Mouse (Mus musculus): ENCODE measurements around the gene Bicral. TPM values are rescaled to one million over a fixed set of nuclear protein-coding genes. Genes with fewer than 3 reads are reported as not detected.

Gene Bicral
- polyA plus RNA-seq, 1 experiment from 2014 or later: 2.6 TPM

DNA sequence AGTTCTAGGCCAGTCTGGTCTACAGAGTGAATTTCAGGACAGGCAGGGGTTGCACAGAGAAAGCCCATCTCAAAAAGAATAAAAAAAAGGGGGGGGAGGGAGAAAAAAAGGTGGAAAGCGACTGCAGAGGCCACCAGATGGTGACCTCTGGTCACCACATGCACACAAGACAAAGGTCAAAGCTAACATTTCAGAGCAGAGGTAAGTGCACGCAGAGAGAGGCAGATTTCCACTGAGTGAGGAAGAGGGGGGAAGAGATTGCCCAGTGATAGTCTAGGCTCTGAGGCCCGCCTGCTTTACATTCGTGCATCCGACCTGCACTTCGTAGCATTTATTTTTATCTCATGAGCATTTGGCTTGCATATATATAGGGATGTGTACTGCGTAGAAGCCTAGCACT is 14.5 kb upstream of the Bicral start:
- no peak overlapping the region for H3K9ac ChIP-seq
- H3K4me2 ChIP-seq: peak overlapping the region; percentile 19
- H3K4me3 ChIP-seq (replicated peaks): no peak overlapping the region
- H3K36me3 ChIP-seq (replicated peaks): no peaks in the 10 kb centered on the region
- peak overlapping the region; percentile 69 for H3K27ac ChIP-seq (replicated peaks)
- peak; percentile 50; the same call in 1 of the 2 replicates for ATAC-seq (ENCODE audit: insufficient read depth)
- H3K27me3 ChIP-seq: no peaks in the 10 kb centered on the region
- WGBS (ENCODE audit: insufficient replicate concordance): 67% methylated on average over 7 of the region's 7 CpGs
- H3K9me3 ChIP-seq (replicated peaks): no peaks in the 10 kb centered on the region
- peaks cover 28% of the 10 kb centered on the region for H3K4me1 ChIP-seq (replicated peaks)

GRCm38 (mm10) chr17:46870913-46871312 is 12.6 kb upstream of the Bicral start:
- H3K27ac ChIP-seq (replicated peaks): no peak overlapping the region
- no peak overlapping the region for H3K4me3 ChIP-seq (replicated peaks)
- H3K9ac ChIP-seq: no peak overlapping the region
- H3K4me1 ChIP-seq (replicated peaks): peaks cover 19% of the 10 kb centered on the region
- no peaks in the 10 kb centered on the region for H3K27me3 ChIP-seq
- H3K36me3 ChIP-seq (replicated peaks): no peaks in the 10 kb centered on the region
- no peak overlapping the region for H3K4me2 ChIP-seq
- 12% methylated on average over 1 of the region's 1 CpGs for WGBS (ENCODE audit: insufficient replicate concordance)
- ATAC-seq (ENCODE audit: insufficient read depth): no peak
- H3K9me3 ChIP-seq (replicated peaks): no peaks in the 10 kb centered on the region

GRCm38 (mm10) chr17:46870204-46870798 is 12.0 kb upstream of the Bicral start:
- ATAC-seq (ENCODE audit: insufficient read depth): no peak
- Histone ChIP-seq H3K9ac (no peak overlapping the region), H3K27me3 (no peaks in the 10 kb centered on the region), H3K27ac (replicated peaks) (no peak overlapping the region), H3K36me3 (replicated peaks) (no peaks in the 10 kb centered on the region), H3K4me1 (replicated peaks) (peaks cover 19% of the 10 kb centered on the region), H3K9me3 (replicated peaks) (no peaks in the 10 kb centered on the region), H3K4me3 (replicated peaks) (no peak overlapping the region), H3K4me2 (no peak overlapping the region)
- 61% methylated on average over 5 of the region's 5 CpGs for WGBS (ENCODE audit: insufficient replicate concordance)

DNA sequence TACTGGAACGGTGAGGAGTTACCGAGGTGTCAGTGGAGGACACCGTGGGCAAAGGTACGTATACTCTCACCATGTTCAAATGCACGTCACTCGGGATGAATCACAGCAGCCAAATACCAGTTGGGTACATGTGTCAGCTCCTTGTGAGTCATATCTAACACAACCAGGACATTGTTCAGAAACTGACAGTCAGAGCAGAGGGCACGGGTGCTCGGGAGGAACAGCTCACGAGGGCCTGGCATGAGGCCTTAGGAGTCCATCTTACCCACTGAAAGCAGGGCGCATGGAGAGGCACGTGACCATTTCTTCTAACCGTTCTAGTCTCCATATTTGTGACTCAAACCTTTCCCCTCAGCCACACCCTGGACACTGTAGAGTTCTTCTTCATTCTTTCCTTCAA is 8.6 kb upstream of the Bicral start:
- no peaks in the 10 kb centered on the region for H3K36me3 ChIP-seq (replicated peaks)
- H3K4me1 ChIP-seq (replicated peaks): peaks cover 15% of the 10 kb centered on the region
- WGBS (ENCODE audit: insufficient replicate concordance): 75% methylated on average over 12 of the region's 12 CpGs
- no peak overlapping the region for H3K27ac ChIP-seq (replicated peaks)
- H3K9me3 ChIP-seq (replicated peaks): no peaks in the 10 kb centered on the region
- H3K4me3 ChIP-seq (replicated peaks): no peak overlapping the region
- H3K9ac ChIP-seq: no peak overlapping the region
- no peak for ATAC-seq (ENCODE audit: insufficient read depth)
- H3K27me3 ChIP-seq: no peaks in the 10 kb centered on the region
- H3K4me2 ChIP-seq: no peak overlapping the region

DNA sequence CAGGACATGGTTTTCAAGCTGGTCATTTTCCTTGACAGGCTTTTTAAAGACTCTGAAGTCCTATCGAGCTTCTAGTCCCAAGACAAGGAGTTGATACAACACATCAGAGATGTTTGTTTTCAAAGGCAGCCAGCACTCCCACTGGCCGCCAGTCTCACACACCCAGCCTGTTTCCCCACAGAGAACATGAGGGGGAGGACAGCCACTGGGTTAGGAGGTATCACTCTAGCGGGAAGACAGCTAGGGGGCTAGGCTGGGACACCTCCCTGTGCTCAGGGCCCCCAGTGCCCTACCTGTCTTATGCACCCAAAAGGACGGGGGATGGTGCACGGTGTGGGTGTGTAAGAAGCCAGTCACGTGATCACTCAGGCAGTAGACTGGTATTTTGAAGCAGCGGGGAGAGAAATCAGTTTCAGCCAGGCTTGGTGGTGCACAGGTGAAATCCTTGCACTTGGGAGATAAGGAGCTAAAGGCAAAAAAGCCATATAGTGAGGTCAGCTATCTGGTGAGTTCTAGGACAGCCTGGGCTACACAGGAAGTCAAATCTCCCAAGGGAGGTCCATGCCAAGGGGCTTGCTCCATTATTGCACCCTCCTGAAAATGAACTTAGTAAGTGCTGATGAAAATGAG is 6.4 kb upstream of the Bicral start:
- no peaks in the 10 kb centered on the region for H3K36me3 ChIP-seq (replicated peaks)
- no peak overlapping the region for H3K4me3 ChIP-seq (replicated peaks)
- no peak overlapping the region for H3K4me2 ChIP-seq
- H3K27me3 ChIP-seq: no peaks in the 10 kb centered on the region
- ATAC-seq (ENCODE audit: insufficient read depth): peak; percentile 22; the same call in 1 of the 2 replicates
- H3K9me3 ChIP-seq (replicated peaks): no peaks in the 10 kb centered on the region
- H3K4me1 ChIP-seq (replicated peaks): peaks cover 10% of the 10 kb centered on the region
- no peak overlapping the region for H3K27ac ChIP-seq (replicated peaks)
- WGBS (ENCODE audit: insufficient replicate concordance): 43% methylated on average over 7 of the region's 7 CpGs
- H3K9ac ChIP-seq: peak overlapping the region; percentile 8; the same call in 1 of the 2 replicates

DNA sequence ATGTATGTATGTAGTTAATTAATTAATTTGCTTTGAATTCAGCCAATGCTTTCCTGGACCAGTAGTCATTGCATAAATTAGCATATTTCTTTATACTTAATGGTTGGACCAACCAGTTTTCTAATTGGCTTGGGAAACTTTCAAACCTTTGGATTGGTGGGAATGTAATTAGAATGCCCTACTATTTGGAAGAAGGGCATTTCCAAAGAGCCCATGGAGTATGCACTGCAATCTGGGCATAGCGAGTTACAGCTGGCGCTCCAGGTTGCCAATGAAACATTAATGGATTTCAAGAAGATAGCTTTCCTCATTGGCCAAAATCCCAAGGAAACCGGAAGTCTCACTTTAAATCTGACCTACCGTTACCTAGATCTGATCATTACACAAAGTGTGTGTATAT is 1.8 kb upstream of the Bicral start:
- Histone ChIP-seq H3K4me2 (no peak overlapping the region), H3K36me3 (replicated peaks) (no peaks in the 10 kb centered on the region), H3K9me3 (replicated peaks) (no peaks in the 10 kb centered on the region), H3K27ac (replicated peaks) (no peak overlapping the region), H3K4me1 (replicated peaks) (peaks cover 27% of the 10 kb centered on the region), H3K9ac (no peak overlapping the region), H3K27me3 (no peaks in the 10 kb centered on the region), H3K4me3 (replicated peaks) (no peak overlapping the region)
- ATAC-seq (ENCODE audit: insufficient read depth): no peak
- 85% methylated on average over 4 of the region's 4 CpGs for WGBS (ENCODE audit: insufficient replicate concordance)

GRCm38 (mm10) chr17:46858749-46859444 is 615 bp upstream of the Bicral start:
- H3K9me3 ChIP-seq (replicated peaks): no peaks in the 10 kb centered on the region
- peak overlapping the region; percentile 97 for H3K27ac ChIP-seq (replicated peaks)
- no peak for ATAC-seq (ENCODE audit: insufficient read depth)
- peak overlapping the region; percentile 86 for H3K4me3 ChIP-seq (replicated peaks)
- WGBS (ENCODE audit: insufficient replicate concordance): 19% methylated on average over 9 of the region's 9 CpGs
- H3K27me3 ChIP-seq: no peaks in the 10 kb centered on the region
- peak overlapping the region; percentile 99 for H3K9ac ChIP-seq
- H3K4me1 ChIP-seq (replicated peaks): peaks cover 30% of the 10 kb centered on the region
- H3K4me2 ChIP-seq: peak overlapping the region; percentile 79
- H3K36me3 ChIP-seq (replicated peaks): no peaks in the 10 kb centered on the region

- H3K4me2 ChIP-seq: peak overlapping the region; percentile 79
- H3K36me3 ChIP-seq (replicated peaks): no peaks in the 10 kb centered on the region
Measured at GRCm38 (mm10) chr17:46857361-46857902, 850 bp downstream of the Bicral start.

GRCm38 (mm10) chr17:46856471-46857360 is 1.6 kb downstream of the Bicral start:
- peak overlapping the region; percentile 86 for H3K4me3 ChIP-seq (replicated peaks)
- no peaks in the 10 kb centered on the region for H3K9me3 ChIP-seq (replicated peaks)
- peak; percentile 78 for ATAC-seq (ENCODE audit: insufficient read depth)
- H3K4me1 ChIP-seq (replicated peaks): peaks cover 44% of the 10 kb centered on the region
- H3K27ac ChIP-seq (replicated peaks): peak overlapping the region; percentile 97
- H3K36me3 ChIP-seq (replicated peaks): no peaks in the 10 kb centered on the region
- H3K27me3 ChIP-seq: no peaks in the 10 kb centered on the region
- peak overlapping the region; percentile 99 for H3K9ac ChIP-seq
- WGBS (ENCODE audit: insufficient replicate concordance): under 1% methylated on average over 87 of the region's 87 CpGs
- H3K4me2 ChIP-seq: peak overlapping the region; percentile 79

More at GRCm38 (mm10) chr17:46857361-46857902, 850 bp downstream of the Bicral start:
- H3K9ac ChIP-seq: peak overlapping the region; percentile 99
- ATAC-seq (ENCODE audit: insufficient read depth): peak; percentile 72
- peak overlapping the region; percentile 97 for H3K27ac ChIP-seq (replicated peaks)
- no peaks in the 10 kb centered on the region for H3K27me3 ChIP-seq
- H3K4me3 ChIP-seq (replicated peaks): peak overlapping the region; percentile 86
- peaks cover 44% of the 10 kb centered on the region for H3K4me1 ChIP-seq (replicated peaks)
- WGBS (ENCODE audit: insufficient replicate concordance): under 1% methylated on average over 48 of the region's 52 CpGs
- H3K9me3 ChIP-seq (replicated peaks): no peaks in the 10 kb centered on the region

DNA sequence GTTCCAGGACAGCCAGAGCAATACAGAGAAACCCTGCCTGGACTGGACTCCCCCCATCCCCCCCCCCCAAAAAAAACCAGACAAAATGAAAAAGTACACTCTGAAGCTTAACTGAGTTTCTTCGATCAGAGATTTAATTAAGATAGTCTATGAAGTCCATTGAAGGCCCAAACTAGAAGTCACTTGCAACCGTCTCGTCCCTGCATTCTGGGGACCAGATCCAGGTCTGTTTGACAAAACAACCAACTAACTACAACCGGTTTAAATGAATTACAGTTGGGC is 2.2 kb downstream of the Bicral start:
- H3K9me3 ChIP-seq (replicated peaks): no peaks in the 10 kb centered on the region
- no peaks in the 10 kb centered on the region for H3K36me3 ChIP-seq (replicated peaks)
- peak overlapping the region; percentile 86 for H3K4me3 ChIP-seq (replicated peaks)
- ATAC-seq (ENCODE audit: insufficient read depth): no peak
- WGBS (ENCODE audit: insufficient replicate concordance): 9% methylated on average over 4 of the region's 4 CpGs
- no peaks in the 10 kb centered on the region for H3K27me3 ChIP-seq
- H3K4me2 ChIP-seq: peak overlapping the region; percentile 79
- peak overlapping the region; percentile 99 for H3K9ac ChIP-seq
- peaks cover 44% of the 10 kb centered on the region for H3K4me1 ChIP-seq (replicated peaks)
- peak overlapping the region; percentile 97 for H3K27ac ChIP-seq (replicated peaks)

Data from liver, embryonic 15.5 days (tissue).